Mouse (Mus musculus) thymus, adult 18-20 months (tissue): ENCODE measurements around the gene Tspan33.

Source experiments
- DNase-seq, 2 experiments: peaks; one replicate each; pipeline ENCODE4 v3.0.0; 2022; ENCODE audit warnings: mixed read lengths in 2 of 2

Gene Tspan33

DNA sequence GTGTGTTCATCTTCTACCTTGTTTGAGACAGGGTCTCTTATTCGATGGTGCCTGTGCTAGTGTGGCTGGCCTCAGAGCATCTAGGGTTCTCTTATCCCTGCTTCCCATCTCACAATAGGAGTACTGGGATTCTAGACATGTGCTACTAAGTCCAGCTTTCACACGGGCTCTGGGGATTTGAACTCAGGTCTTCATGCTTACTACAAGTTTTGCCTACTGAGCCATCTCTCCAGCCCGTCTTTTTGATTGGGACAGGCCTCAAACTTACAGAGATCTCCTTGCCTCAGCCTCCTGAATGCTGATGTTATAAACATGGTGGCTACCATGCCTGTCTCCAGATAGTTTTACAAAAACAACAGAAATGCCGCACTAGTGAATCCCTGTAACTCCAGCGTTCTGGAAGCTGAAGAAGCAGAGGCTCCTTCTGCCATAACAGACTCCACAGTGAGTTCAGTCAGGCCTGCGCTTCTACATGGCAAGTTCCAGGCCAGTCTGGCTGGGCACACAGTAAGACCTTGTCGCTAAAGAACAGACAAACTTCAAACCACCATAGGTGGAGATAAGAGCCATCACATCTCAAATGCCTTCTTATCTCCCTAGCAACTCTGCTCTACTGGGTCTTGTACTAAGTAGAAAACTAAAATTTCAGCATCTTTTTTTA, 5.2 kb downstream of the Tspan33 start:
- no peak for DNase-seq

DNA sequence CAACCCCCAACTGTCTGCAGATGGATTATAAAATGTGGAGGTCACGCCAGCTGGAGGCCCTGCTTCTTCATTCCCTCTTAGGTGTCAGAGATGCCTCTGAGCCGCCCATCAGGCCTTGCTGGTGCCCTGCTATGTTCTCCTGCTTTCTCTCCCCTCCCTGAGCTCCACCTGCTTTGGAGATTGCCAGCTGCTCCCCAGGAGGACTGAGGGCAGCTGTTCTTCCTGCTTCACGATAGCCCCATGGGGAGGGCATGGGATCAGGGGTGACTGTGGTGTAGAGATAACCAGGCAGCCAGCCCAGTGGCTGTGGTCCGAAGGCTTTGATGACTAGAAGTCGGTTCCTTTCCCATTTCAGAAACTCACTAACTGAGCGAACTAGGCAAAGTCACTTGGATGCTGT, 7.0 kb downstream of the Tspan33 start:
- no peak for DNase-seq

DNA sequence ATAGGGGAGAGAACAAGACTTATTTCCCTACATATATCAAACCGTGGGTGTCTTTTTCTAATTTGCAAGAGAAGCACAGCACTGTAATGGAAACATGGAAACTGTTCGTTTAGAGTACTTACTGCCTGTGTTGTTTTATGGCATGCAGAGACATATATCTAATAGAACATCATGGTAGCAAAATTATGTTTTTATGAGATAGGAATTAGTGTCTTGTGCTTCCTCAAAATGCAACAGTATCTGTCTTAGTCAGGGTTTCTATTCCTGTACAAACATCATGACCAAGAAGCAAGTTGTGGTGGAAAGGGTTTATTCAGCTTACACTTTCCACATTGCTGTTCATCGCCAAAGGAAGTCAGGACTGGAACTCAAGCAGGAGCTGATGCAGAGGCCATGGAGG, 8.1 kb downstream of the Tspan33 start:
- no peak for DNase-seq

DNA sequence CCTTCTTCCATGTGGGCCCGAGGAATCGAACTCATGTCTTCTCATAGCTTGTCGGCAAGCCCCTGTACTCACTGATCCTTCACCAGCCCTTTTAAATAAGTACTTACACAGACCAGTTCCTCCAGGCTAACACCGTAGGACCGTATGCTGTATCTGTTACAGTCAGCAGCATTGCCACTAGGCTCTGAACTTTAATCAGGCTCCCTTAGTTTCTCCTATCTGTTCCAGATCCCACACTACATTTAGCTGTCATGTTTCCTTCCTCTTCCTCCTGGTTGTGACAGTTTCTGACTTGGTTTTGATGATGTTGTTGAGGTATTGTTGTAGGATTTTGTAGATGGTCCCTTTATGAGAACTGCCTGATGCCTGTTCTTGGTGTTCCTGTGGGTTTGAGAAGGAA, 10.1 kb downstream of the Tspan33 start:
- DNase-seq, result no peak

DNA sequence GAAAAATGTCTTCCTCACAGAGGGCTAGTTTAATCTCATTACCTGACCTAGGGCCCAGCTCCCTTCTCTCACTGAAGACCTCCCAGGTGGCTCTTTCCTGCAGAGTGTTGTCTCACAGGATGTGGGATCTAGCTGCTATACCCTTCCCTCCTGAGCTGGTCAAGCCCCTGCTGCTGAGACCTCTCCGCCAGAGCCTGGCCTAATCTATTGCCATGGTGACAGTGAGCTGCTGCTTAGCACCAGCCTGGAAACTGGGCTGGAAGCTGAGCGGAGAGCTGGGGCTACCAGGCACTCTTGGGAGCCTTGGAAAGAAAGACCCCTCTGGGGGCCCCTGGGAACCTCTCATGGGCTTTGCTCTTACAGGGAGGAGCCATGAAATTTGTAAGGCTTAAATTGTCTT, 13.9 kb downstream of the Tspan33 start:
- DNase-seq, result no peak

DNA sequence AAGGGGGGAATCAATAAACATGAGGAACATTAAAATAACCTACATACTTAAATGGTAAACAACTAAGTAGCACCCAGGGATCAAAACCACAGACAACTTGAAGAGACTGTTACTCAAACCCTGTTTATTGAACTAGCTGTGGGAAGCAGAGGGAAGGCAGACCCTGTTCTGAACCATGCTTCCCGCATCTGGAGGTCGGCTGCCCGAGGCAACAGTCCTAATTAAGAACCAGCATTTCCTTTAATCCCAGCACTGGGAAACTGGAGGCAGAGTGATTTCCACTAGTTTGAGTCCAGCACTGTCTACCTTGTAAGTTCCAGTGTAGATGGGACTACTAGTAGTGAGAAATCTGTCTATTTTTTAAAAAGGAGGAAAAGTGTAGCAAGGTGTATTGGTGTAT, 17.3 kb downstream of the Tspan33 start:
- DNase-seq, result no peak

DNA sequence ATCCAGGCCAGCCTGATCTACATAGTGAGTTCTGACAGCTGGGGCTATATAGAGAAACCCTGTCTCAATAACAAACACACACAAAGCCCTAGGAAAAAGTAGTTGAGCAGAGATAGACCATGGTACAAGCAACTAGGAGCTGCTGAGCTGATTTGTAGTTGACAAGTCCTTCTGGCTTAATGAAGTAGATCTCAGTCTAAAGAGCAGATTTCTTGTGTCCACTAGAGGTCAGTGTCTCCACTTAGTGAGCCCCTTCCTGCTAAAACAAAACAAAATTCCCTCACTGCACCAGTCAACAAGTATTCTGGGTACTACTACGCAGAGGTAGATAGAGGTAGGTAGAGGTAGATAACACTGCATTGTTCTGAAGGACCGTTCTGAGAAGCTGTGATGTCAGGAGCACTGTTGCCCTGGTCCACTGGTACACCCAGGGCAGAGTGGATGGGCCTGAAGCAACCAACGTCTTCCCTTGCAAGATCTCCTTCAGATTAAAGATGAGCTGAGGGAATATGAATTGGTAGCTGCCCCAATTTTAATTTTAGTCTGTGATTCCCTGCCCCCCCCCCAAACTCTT, 18.1 kb downstream of the Tspan33 start:
- DNase-seq, result no peak

DNA sequence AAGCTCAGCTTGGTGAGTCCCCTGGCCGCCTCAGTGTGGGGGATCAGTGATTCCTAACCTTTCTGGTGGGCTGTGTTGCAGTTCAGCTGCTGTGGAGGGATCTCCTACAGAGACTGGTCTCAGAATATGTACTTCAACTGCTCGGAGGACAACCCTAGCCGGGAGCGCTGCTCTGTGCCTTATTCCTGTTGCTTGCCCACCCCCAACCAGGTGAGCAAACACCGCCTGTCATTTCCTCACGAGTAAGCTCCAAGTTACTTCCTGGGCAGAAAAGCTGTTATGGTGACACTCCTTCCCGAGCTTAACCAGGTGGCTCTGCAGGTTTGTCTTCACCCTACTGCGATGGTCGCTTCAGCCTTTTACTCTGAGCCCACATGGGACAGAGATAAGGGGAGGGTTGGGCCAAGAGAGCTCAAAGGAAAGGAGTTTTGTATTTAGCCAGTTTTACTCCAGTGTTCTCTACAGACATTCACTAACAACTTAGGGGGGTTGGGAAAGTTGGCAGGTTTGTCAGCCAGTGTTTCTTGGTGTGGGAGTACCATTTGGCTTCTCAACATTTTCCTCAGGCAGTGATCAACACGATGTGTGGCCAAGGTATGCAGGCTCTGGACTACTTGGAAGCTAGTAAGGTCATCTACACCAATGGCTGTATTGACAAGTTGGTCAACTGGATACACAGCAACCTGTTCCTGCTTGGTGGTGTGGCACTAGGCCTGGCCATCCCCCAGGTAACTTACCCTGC, 22.8 kb downstream of the Tspan33 start:
- peak in 1 of 2 experiments; percentile 19 for DNase-seq

DNA sequence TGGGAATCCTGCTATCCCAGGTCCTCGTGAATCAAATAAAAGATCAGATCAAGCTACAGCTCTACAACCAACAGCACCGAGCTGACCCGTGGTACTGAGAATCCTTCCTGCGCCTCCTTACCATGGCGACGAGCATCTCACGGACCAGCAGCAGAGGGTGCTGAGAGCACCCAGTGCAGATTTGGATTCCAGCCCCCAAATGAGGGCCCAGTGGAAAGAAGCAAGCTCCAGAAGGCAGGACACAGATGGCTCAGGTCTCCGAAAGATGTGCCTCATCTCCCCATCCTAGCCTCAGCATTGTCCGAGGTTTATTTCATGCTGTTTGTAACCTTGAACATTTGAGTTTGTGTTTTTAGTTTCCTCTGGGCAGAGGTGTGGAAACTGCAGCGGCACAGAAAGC, 23.5 kb downstream of the Tspan33 start:
- no peak for DNase-seq

DNA sequence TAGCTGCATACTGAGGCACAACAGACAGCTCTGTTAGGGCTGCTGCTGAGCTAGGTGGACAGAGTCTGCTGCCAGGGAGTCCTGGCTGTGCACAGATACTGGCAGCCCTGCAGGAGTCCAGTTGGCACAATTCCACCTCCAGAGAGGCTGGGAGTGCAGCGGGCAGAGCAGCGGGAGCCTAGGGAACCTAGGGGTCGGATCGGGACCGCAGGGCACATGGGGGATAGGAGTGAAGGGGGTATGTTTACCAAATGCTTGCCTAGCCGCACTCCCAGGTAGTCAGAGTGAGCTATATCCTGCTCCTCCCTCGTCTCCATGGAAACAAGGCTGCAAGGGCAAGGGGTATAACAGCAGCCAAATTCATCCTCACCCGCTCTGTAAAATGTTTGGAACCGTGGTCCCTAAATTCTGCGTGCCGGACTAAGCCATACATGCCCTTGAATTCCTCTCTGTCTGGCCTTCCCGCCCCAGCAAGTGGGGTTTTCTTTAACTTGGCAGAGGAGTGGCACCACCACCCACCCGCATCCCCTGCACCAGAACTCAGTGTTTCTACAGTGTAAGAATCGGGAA, 24.0 kb downstream of the Tspan33 start:
- DNase-seq, result no peak

DNA sequence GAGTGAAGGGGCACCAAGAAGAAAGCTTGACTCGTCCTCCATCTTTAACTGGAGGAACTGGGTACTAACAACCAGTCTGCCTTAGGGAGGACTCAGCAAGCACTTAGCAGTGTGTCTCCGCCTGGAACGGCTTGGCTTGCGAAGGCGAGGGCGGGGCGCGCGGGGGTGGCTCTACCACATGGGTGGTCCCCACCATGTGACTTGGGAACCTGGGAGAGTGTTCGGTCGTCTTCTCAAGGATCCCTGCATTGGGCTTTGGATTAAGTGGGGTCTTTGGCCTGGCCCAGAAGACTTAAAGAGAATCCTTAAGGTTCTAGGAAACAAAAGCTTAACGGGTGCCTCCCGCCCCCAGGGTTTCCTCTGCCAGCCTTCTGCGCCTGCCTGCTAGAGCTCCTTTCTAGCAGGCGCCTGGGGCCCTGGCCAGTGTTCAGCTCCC, 24.9 kb downstream of the Tspan33 start:
- DNase-seq, result peak; percentile 44 to 51

DNA sequence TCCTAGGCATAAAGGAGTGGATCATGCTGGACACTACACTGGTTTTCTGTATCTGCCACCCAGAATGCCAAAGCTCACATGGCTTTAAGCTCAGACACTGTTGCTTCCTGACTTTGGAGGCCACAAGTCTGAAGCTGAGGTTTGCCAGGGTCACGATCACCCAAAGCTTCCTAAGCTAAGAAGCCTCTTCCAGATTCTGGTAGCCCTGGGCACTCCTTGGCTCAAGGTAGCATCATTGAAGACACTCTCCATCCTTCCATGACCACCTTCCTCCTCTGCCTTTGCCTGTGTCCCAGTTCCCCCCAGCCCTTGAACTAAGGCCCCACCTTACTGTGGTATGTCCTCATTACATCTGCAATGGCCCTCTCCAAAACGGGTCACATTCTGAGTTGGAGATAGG, 27.9 kb downstream of the Tspan33 start:
- no peak for DNase-seq

DNA sequence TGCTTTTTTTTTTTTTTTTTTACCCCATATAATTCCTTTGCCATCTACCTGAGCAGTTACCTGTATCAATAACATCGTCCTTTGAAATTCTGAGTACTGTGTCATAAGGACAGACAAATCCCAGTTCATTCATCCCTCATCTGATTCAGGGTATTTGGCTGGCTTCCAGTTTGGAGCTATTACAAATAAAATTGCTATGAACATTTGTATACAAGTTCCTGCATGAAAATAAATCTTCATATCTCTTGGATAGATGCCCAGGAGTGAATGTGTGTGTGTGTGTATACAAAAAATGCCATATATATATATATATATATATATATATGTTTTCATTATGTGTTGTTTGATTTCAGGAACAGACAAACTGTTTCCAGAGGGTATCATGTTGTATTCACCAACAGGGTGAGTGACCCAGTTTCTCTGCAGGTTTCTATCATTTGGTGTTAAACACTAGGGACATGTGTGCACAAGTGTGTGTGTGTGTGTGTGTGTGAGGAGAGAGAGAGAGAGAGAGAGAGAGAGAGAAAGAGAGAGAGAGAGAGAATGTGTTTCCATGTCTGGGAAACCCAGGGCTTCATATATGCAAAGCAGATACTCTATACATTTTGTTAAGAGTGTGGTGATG, 32.7 kb downstream of the Tspan33 start:
- no peak for DNase-seq

DNA sequence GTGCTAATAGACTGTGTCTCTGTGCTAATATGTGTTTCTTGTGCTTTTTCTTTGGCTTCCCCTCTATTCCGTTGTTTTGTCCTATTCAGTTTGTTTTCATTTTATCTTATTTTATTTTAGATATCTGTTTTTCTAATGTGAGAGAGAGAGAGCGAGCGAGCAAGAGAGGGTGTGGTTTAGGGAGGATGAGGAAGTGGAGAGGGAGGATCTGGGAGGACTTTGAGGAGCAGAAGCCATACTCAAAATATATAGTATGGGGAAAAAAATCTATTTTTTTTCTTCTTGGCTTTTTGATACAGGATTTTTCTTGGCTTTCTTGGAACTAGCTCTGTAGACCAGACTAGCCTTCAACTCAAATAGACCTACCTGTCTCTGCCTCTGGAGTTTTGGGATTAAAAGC, 34.0 kb downstream of the Tspan33 start:
- no peak for DNase-seq

DNA sequence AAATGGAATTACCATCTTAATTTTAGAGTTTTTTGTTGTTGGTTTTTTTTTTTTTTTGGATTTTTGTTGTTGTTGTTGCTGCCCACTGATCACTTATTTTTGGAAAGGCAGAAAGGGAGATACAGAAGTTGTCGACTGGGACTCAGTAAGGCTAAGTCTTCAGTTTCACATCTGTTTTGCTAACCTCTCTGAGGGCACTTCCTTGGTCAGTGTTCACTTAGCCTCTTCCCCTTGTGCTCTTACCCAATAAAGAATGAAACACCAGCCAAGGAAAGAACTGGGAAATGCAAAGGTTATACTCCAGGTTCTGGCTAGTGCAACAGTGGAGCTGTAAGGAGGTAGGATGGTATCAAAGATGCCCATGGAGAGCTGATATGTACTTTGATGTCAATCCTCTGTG, 35.5 kb downstream of the Tspan33 start:
- no peak for DNase-seq

DNA sequence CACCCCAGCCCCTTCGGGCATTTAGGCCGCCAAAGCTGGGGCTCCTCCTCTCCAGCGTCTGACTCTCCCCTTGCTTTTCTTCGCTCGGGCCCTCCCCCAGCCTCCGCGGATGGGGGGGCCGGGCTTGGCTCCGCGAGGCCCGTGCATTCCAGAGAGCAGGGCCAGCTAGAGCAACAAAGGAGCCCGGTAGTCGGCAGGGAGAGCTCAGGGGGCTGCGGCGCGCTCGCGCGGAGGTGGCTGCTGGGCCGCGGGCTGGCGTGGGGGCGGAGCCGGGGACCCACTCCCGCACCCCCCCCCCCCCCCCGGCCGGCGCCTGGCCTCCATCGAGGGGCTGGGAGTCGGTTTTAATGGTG, 41.3 kb downstream of the Tspan33 start, which contains the start of gene Smo:
Smo (plus strand) TSS at position 168 of the 353 bp plus-strand sequence.
- DNase-seq, result peak; percentile 64 to 71

DNA sequence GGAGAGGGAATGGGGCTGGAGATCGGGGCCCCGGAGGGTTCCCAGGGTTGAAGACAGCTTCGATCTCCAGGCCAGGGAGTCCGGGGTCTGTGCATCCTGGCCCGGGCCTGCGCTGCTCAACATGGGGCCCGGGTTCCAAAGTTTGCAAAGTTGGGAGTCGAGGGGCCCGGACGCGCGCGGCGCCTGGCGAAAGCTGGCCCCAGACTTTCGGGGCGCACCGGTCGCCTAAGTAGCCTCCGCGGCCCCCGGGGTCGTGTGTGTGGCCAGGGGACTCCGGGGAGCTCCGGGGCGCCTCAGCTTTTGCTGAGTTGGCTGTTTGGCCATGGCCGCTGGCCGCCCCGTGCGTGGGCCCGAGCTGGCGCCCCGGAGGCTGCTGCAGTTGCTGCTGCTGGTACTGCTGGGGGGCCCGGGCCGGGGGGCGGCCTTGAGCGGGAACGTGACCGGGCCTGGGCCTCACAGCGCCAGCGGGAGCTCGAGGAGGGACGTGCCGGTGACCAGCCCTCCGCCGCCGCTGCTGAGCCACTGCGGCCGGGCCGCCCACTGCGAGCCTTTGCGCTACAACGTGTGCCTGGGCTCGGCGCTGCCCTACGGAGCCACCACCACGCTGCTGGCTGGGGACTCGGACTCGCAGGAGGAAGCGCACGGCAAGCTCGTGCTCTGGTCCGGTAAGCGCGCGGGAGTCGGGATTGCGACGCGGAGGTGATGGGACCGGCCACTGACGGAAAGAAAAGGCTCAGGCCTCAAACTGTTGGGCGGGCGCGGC, 41.8 kb downstream of the Tspan33 start:
- DNase-seq, result peak in 1 of 2 experiments; percentile 28

DNA sequence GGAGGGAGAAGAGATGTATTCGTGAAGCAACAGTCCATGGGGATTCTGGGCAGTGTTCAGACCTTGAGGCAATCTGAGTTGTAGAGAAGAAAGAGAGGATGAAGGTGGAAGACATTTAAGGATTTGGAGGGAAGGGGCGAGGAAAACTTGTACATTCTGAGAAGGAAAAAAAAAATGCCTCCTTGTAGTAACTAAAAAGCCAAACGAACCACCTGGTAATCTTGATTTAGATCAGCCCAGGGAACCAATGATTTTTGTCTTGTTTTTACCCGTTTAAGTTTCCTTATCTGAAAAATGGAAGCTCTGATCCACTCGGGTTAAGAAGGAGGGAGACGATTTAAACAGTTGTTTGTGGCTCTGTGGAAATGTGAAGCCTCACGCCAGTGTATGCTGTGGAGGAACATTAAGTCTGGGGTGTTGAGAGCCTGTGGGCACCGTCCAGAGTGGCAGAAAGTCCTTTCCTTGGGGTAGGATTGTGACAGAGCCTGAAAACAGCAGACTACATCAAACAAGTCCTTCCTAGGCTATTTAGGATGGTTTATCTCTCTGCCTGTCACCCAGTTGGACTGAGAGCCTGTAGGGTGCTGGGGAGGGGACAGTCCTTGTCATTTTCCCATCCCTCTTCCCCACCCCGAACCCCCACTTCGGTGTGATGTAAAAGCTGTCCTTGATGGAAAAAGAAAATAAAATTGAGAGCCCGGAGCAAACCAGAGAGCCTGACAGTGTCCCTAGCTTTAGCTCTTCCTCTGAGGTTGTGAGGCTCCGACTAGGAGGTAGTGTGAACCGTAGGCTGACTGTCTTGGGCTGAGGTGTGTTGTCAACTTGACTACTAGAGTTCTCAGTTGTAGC, 42.8 kb downstream of the Tspan33 start:
- no peak for DNase-seq

DNA sequence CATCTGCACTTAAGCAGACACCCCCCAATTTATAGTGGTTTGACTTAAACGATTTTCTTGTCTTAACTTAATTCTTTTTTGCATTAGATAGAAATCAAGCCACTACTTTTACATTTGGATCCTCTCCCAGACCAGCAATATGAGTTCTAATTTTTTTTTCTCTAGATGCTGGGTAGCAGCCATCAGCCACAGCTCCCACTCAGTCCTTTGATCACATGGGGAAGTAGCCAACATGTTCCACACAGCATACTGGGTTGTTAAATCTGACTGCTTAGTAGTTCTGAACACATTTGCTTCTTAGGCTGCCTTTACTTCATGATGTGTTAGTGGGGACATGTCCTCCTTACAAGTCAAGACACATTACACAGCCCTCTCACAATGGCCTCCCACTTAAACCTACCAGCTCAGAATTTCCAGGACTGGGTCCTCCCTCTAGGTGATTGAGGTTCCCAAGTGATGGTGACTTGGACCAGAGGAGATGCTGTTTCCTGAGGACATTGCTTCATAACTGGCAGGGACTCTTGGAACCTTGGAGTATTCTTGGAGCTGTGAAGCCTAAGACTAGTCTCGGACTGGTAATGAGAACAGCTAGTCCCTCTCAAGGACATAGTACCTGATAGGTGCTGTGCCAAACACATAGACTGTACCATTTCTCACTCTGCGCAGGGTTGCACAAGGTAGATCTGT, 57.6 kb downstream of the Tspan33 start:
- DNase-seq, result no peak

DNA sequence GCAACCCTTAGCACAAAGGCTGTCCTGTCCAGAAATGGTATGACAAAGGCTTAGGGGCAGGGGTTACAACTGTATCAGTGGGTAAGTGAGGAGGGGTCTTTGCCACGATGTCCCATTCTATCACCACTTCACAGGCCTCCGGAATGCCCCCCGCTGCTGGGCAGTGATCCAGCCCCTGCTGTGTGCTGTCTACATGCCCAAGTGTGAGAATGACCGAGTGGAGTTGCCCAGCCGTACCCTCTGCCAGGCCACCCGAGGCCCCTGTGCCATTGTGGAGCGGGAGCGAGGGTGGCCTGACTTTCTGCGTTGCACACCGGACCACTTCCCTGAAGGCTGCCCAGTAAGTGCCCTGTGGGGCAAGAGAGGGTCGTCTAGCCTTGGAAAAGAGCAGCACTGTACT, 59.3 kb downstream of the Tspan33 start:
- DNase-seq, result no peak

DNA sequence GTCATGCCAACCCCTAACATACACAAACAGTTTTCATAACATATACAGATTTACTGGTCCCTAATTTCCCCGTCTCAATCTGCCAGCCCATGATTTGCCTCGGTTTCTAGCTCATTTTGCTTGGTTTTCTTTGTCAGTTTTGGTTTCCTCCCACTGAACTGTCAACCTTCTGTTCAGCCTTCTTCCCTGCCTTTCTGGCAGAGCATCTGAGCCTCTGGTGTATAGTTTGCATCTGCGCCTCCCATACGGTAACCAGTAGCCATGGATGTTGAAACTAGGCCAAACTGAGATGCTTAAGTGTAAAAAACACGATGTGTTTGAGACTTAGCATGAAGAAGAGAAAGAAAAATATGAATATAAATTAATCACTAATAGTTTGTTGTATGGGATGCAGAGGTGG, 62.0 kb downstream of the Tspan33 start:
- DNase-seq, result no peak
